Mouse (Mus musculus): ENCODE data around the gene Pcsk6. TPM values are rescaled to one million over a fixed set of nuclear protein-coding genes. Genes with fewer than 3 reads are reported as not detected.
"Not testable (repeated sequence)": the region's sequence is repeated elsewhere in the genome, so short reads cannot be mapped to it uniquely, and the experiment has no call there.

Pcsk6 gene
- total RNA-seq, 4 experiments from 2014 or later, result 9.6 to 14.2 (median 11.9) TPM

GRCm38 (mm10) chr7:65934238-65934970 lies 72.9 kb downstream of the Pcsk6 start:
- DNase-seq (ENCODE audit: low spot score in 2 of 2), result not testable (repeated sequence)

DNA sequence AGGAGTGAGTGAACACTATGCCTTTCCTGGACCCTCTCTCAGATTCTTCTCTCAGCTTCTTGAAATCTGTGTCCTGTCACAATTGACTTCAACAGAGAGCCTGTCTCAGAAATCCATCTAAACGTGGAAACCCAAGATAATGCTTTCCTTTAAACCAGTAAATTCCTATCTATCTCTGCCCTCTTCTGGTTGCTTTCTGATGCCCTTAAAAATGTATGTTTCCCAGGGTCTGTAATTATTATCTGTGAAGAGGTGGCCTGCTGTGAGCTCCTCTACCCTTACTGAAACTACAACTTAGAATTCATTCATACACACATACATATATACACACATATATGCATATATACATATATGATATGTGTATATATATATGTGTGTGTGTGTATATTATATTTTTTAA lies 73.7 kb downstream of the Pcsk6 start:
- DNase-seq (ENCODE audit: low spot score in 2 of 2), result no peak

GRCm38 (mm10) chr7:65940988-65941387 lies 79.5 kb downstream of the Pcsk6 start:
- DNase-seq (ENCODE audit: low spot score in 2 of 2), result no peak

- no peak for DNase-seq (ENCODE audit: low spot score in 2 of 2)
Measured at GRCm38 (mm10) chr7:65945342-65945993, 83.9 kb downstream of the Pcsk6 start.

GRCm38 (mm10) chr7:65946397-65946796 lies 84.9 kb downstream of the Pcsk6 start:
- DNase-seq (ENCODE audit: low spot score in 2 of 2), result no peak

- no peak for DNase-seq (ENCODE audit: low spot score in 2 of 2)
Measured at GRCm38 (mm10) chr7:65948891-65949290, 87.4 kb downstream of the Pcsk6 start.

DNA sequence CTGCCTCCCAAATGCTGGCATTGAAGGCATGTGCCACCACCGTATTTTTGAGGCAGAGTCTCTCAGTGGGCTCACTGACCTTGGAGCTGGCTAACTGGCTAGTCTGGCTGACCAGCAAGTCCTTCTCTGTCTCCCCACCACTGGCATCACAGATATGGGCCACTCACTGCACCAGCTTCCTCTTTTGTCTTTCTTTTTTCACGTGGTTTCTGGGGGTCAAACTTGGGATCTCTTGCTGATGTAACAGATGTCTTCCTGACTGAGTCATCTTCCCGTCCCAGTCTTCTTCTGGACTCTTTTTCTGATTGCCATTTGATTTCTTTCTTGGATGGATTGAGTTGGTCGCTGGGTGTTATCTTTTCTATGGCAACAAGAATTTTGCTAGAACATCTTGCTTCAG lies 93.0 kb downstream of the Pcsk6 start:
- DNase-seq (ENCODE audit: low spot score in 2 of 2), result no peak

DNA sequence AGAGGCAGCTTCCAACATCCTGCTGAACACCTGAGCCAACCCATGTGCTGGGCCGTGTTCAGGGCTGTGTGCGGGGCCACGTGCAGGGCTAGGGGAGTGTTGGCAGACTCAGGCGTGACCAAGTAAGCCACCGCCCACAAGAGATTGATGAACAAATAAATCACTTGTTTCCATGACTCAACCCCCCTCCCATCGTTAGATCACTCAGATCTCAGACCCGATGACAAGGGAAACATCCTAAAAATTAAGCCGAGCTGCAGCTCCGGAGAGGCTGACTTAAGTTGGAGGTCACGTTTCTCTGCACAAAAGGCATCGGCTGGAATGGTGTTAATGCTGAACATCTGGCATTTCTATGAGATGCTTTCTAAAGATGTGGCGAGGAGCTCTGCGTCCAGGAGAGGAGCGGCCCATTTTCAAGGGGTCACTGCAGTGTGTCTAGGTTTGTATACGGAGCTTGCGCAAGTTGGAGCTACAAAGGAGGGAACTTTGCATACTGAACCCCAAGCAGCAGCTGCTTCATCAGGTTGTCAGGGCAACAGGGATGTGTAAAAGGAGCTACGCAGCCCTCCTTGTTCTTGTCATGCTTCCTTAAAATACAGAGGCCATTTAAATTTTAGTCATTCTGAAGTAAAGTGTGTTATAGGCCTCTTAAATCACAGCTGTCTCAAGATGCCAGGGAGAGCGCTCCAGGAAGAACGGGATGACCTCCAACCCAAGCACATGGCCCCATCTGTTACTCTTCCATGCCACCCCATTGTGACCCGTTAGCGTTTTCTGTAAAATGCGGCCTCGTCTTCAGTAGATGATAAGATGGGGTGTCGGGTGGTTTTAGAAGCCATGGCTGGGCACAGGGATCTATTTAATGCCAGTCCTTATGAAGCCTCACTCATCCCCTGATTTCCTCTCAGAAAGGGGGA lies 94.0 kb downstream of the Pcsk6 start:
- DNase-seq (ENCODE audit: low spot score in 2 of 2), result peak in 1 of 2 experiments; percentile 16

DNA sequence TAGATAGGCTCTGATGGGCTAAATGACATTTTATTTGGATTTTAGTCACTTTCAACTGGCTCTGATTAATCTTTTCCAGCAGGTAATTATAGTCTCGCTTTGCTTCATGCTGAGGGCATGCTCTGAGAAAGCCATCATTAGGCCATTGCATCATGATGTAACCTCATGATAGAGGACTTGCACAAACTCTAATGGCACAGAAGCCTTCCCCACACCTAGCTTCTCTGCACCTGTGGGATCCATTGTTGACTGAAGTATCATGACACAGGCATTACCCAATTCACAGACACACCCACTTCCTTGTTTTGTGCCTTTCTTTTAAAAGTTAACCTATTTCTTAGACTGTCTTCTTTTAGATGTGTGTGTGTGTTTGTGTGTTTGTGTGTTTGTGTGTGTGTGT lies 95.7 kb downstream of the Pcsk6 start:
- DNase-seq (ENCODE audit: low spot score in 2 of 2), result no peak

DNA sequence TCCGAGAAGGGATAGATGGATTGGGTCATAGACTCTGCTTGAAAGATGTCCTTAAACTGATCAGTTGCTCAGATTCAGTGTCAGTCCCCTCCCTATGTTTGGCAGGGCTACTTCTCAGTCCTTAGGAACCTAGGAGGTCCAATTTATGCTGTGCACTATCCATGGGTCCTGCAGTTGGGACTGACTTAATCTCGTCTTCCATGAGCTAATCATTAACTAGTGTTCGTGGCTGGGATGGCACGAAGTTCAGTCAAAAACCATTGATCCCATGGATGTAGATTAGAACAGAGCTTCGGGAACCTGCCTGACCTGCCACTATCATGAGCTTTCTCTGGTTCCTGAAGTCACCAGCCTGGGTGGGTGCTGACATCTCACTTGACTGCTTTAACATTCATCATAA lies 96.6 kb downstream of the Pcsk6 start:
- no peak for DNase-seq (ENCODE audit: low spot score in 2 of 2)

- DNase-seq (ENCODE audit: low spot score in 2 of 2), result no peak
Measured at GRCm38 (mm10) chr7:65959221-65959924, 97.8 kb downstream of the Pcsk6 start.

DNA sequence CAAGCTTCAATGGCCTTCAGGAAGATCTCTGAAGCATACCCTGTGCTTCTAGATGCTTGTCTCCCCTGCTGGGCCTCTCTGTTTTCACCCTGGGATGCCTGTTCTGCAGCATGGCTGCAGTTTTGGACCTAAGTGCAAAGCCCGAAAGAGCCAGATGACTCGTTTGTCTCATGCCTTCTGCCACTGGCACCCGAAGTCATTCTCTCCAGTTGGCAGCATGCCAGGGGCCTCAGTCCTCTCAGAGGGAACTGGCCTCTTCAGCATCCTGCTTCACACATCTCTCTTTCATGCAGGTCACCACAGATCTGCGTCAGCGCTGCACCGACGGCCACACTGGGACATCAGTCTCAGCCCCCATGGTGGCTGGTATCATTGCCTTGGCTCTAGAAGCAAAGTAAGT lies 101.1 kb downstream of the Pcsk6 start:
- no peak for DNase-seq (ENCODE audit: low spot score in 2 of 2)

DNA sequence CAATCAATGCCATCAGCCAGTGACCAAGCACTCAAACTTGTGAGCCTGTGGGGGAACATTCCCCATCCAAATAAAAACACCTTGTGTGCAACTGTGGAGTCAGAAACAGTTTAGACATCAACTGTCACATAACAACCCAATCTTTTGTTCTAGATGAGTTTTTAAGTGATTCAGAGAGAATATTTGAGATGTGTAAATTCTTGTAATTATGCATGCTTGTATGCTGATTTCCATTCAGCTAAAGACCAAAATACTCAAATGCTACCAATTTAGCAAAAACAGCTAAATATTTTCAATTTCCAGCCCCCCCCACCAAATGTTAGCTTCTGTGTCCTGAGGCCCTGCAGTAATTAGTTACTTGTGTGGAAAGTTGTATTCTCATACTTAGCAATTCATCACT lies 102.9 kb downstream of the Pcsk6 start:
- no peak for DNase-seq (ENCODE audit: low spot score in 2 of 2)

GRCm38 (mm10) chr7:65971301-65971700 lies 109.8 kb downstream of the Pcsk6 start:
- DNase-seq (ENCODE audit: low spot score in 2 of 2), result no peak

- no peak for DNase-seq (ENCODE audit: low spot score in 2 of 2)
Measured at GRCm38 (mm10) chr7:65977286-65977685, 115.8 kb downstream of the Pcsk6 start.

DNA sequence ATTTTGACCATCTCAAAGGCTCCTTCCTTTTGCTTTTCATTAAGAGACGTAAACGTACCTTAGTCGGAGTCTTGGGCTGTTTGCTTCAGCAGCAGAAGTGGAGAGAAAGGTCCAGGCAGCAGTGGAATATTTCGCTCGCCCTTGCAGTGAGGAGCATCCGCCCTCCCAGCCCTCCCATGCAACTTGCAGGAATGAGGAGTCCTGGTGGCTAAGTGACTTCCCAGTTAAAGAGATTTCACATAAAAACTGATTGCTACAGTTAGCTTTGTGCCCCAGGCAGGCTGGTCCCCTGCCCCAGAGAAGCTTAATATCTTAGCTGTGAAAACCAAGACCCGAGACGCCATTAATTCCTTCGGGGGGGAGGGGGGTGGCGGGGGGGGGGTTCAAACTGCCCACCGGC lies 116.4 kb downstream of the Pcsk6 start:
- DNase-seq (ENCODE audit: low spot score in 2 of 2), result no peak

- DNase-seq (ENCODE audit: low spot score in 2 of 2), result no peak
Measured at GRCm38 (mm10) chr7:65978996-65979823, 117.7 kb downstream of the Pcsk6 start.

DNA sequence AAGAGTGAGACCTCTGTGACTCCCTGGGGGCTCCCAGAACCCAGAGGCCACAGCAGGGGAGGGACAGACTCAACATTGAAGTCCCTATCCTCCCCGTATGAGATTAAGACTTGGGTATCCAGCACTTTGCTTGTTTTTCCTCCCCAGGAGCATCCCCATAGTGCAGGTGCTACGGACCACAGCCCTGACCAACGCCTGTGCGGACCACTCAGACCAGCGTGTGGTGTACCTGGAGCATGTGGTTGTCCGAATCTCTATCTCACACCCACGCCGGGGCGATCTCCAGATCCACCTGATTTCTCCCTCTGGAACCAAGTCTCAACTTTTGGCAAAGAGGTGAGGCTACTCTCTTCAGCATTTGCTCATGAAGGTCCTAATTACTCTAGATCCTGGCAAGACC lies 118.5 kb downstream of the Pcsk6 start:
- no peak for DNase-seq (ENCODE audit: low spot score in 2 of 2)

DNA sequence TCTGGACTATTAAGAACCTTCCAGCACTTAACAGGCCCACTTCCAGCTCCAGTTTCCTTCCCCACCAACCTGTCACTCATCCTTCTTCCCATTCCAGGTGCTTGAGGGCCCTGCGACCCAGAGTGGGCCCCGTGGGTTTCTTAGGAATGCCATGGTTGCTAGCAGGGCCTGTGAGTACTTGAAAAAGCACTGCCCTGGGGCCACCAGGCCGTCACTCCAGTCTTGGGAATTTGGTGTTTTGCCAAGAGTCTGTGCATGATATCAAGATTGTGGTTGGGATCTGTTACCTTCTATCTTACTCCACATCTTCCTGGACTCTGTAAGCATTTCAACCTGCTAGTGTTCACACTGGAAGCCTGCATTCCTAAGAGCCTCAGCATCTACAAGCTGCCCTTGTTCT lies 120.5 kb downstream of the Pcsk6 start:
- no peak for DNase-seq (ENCODE audit: low spot score in 2 of 2)

DNA sequence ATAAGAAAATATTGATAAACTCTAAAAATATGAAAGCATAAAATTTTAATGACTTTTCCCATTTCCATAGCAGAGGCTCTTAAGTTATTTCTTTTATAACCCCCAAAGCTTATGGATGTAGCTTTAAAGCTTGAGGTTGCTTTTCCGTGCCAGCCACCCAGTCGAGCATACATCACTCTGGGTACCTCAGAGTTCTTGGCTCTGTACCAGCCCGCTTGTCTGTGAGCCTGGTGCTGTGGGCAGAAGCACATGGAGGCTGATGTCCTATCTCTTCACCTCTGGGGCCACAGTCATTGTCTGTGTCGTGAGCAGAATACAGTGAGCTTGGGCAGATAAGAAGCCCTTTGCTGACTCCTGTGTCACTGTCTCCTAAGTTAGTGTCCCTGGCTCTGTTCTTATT lies 126.7 kb downstream of the Pcsk6 start:
- no peak for DNase-seq (ENCODE audit: low spot score in 2 of 2)

DNA sequence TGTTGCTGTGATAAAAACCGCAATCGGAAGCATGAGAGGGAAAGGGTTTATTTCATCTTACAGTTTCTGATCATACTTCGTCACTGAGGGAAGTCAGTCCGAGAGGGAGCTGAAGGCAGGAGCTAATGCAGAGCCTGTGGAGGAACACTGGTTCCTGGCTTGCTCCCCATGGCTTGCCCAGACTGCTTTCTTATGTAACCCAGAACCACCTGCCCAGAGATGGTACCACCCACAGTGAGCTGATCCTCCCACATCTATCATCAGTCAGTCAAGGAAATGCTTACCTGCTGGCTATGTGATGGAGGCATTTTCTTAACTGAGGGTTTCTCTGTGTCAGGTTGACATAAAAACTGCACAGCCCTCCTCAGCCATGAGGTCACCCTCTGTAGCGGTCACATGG lies 127.2 kb downstream of the Pcsk6 start:
- DNase-seq (ENCODE audit: low spot score in 2 of 2), result no peak
